Mouse (Mus musculus) cerebellum, adult 11 months (tissue): Measurements from ENCODE around the gene Gm3285.

Experiments used
- DNase-seq: peaks from one replicate; pipeline ENCODE4 v3.0.0; 2022

Gene Gm3285

GRCm38 (mm10) chr10:77861675-77862074 is at the start of gene Gm3285:
Gm3285 (plus strand) TSS chr10:77861975.
- no peak for DNase-seq

DNA sequence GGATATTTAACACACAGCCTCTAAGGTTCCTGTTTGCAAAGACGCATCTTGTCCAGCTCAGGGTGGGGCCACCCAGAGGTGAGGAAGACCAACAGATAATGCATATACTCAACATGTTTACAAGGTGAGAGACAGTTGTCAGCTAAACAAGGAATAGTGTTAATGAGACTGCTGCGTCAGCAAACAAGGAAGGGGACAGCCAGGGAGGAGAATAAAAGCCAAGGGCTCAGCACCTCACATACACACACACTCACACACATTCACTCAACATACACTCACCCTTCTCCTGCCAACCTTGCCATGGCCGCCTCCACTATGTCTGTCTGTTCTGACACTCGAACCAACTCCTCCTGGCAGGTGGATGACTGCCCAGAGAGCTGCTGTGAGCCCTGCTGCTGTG is 47.4 kb upstream of the Gm3285 start, which contains the start of gene Gm2696:
TSS of gene Gm2696 (plus strand) at position 301 of the 400 bp plus-strand sequence.
- DNase-seq, result no peak

GRCm38 (mm10) chr10:77815514-77815913 is 46.3 kb upstream of the Gm3285 start:
- no peak for DNase-seq

DNA sequence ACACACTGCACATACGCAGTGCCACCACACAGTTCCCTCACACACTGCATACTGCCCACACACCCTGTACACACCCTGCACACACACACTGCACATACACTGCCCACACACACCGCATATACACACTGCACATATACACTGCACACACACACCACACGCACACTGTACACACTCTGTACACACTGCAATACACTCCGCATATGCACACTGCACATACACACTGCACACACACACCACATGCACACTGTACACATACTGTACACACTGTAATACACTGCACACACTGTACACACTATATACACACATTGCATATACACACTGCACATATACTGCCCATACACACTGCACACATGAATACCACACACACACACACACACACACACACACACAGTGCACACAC is 43.3 kb upstream of the Gm3285 start:
- DNase-seq, result no peak

GRCm38 (mm10) chr10:77819203-77819602 is 42.6 kb upstream of the Gm3285 start:
- no peak for DNase-seq

- DNase-seq, result no peak
Observed at GRCm38 (mm10) chr10:77826951-77827350, 34.8 kb upstream of the Gm3285 start, which contains the start of gene Krtap10-4. Krtap10-4 (minus strand) TSS chr10:77827095.

DNA sequence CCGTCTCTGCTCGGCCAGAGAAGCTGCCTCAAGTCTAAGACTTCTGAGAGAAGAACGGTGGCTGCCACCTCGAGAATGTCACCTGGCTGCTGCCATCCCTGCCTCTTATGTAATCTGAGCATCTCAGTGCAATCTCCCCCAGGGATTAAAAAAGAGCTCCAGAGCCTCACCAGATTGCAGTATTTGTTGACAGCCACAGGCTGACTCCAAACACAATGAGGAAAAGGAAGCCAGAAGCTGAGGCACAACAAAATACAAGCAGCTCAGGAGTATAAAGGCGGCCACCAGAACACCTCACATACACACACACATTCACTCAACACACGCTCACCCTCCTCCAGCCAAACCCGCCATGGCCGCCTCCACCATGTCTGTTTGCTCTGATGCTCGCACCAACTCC is 26.1 kb upstream of the Gm3285 start, which contains the start of gene Krtap10-10:
TSS of gene Krtap10-10 (plus strand) at position 301 of the 400 bp plus-strand sequence.
- DNase-seq, result no peak

DNA sequence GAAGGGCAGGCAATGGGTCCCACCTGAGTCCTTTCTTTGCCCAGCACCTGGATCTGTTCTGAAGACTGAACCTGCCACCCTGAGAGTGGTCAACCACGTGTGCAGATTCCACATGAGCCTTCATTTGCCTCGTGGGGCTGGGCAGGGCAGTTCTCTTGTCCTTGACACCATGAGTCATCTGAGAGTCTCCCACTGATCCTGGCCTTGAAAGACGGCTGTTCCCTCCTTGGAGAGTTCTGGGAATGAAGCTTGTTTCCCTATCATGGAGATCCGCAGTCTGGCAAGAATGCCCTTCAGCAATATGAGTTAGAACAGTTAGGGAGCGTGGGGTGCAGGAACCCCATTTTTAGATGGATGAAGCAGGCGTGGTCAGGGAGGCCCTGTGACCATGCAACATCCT is 22.8 kb upstream of the Gm3285 start:
- no peak for DNase-seq

DNA sequence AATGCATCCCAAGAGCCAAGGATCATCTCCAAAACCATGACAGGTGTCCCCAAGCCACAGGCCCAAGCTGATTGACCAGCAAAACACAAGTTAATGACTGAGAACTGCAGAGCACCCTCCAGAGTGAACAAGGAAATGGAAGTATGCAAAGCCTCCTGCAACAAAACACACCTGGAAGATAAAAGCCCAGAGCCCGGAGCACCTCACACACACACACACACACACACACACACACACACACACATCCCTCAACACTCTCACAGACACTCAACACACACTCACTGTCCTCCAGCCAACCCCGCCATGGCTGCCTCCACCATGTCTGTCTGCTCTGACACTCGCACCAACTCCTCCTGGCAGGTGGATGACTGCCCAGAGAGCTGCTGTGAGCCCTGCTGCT is 15.3 kb upstream of the Gm3285 start, which contains the start of gene Gm36176:
TSS of gene Gm36176 (plus strand) at position 301 of the 400 bp plus-strand sequence.
- no peak for DNase-seq

GRCm38 (mm10) chr10:77846961-77847360 is 14.8 kb upstream of the Gm3285 start:
- peak; percentile 28 for DNase-seq

- no peak for DNase-seq
Observed at GRCm38 (mm10) chr10:77847538-77847937, 14.2 kb upstream of the Gm3285 start.

- DNase-seq, result no peak
Observed at GRCm38 (mm10) chr10:77852559-77852958, 9.2 kb upstream of the Gm3285 start, which contains the start of gene Gm10318. Gm10318 (plus strand) TSS chr10:77852859.

- peak; percentile 17 for DNase-seq
Observed at GRCm38 (mm10) chr10:77864067-77864761, 2.4 kb downstream of the Gm3285 start.

GRCm38 (mm10) chr10:77864762-77865143 is 3.0 kb downstream of the Gm3285 start:
- DNase-seq, result peak; percentile 12

DNA sequence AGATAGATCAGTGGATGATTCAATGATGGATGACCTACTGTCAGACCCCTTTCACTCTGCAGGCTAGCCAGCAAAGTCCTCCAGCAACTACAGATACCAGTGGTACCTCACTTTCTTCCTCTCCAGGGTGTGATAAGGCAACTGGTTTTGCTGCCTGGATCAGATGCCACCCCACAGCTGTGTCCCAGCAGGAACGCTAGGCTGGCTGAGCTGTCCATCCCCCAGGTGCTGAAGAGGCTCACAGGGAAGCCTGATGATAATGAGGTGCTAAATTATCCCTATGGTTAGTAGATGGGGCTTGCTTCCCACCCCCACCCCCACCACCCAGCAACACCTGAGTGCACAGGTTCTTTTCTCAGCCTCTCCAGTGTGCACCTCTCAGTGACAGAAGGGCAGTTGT is 5.8 kb downstream of the Gm3285 start:
- DNase-seq, result no peak

GRCm38 (mm10) chr10:77869651-77870050 is 7.9 kb downstream of the Gm3285 start:
- DNase-seq, result no peak

- no peak for DNase-seq
Observed at GRCm38 (mm10) chr10:77878985-77879384, 17.2 kb downstream of the Gm3285 start.

DNA sequence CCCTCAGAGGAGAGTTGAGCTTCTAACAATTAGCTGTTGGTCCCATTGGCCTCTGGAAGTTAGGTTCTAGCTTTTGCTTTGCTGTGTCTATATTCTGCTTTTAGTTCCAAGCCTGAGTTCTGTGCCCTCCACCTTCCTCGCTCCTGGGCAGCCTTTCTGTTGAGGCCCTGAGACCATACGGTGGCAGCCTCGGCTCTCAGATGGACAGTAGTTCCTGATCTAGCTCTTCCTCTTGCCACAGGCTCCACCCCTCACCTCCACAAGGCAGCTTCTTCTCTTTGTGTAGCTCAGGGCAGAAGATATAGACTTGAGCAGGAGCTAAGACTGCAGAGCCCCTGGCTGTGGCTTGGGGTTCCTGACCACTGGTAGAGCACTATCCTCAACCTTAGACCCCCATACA is 18.5 kb downstream of the Gm3285 start:
- DNase-seq, result no peak

DNA sequence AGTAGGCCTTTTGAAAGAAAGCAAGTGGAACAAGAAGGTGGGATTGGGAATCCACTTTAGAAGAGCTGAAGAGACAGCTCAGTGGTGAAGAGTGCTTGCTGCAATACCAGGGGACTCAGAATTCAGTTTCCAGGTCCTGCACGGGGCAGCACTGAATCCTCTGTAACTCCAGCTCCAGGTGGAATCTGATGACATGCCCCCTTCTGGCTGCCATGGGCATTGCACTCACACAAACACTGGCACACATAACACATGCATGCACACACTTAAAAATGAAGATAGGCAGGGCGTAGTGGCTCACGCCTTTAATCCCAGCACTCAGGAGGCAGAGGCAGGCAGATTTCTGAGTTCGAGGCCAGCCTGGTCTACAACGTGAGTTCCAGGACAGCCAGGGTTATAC is 20.8 kb downstream of the Gm3285 start:
- no peak for DNase-seq

GRCm38 (mm10) chr10:77886007-77886747 is 24.4 kb downstream of the Gm3285 start:
- no peak for DNase-seq

GRCm38 (mm10) chr10:77890987-77891565 is 29.3 kb downstream of the Gm3285 start:
- DNase-seq, result no peak

GRCm38 (mm10) chr10:77895562-77895961 is 33.8 kb downstream of the Gm3285 start:
- no peak for DNase-seq

DNA sequence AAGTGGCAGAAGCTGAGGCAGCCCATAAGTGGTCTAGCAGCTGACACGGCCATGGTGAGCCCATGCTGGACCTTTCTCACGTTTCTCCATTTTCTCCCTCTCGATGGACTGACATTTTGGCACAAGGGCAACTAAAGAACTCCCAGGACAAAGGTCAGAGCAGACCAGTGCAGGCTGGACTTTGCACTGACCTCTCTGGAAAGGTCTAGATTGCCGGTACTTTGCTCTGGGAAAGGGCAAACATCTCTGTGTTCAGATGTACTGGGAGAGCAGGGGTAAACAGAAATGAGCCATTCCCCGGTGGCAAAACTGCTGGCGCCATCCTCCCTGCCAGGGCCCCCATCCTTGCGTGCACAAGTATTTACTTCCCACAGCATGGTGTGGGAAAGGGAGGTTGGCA is 38.4 kb downstream of the Gm3285 start:
- no peak for DNase-seq
